Mouse (Mus musculus) activated CD4-positive, CD25-positive, alpha-beta regulatory T cell, adult 9 weeks (primary cell): ENCODE data around the gene Vmn2r45. TPM values are rescaled to one million over a fixed set of nuclear protein-coding genes. Genes with fewer than 3 reads are reported as not detected.

Source experiments
- polyA plus RNA-seq: library from polyadenylated mRNA; unstranded; fragments of 100-300 nt; shearing (Covaris generic); gene quantifications from one replicate; pipeline ENCODE4 v1.2.1, GENCODE M21; 2017

Vmn2r45 gene
- not detected for polyA plus RNA-seq

GRCm38 (mm10) chr7:8488975-8489374 lies at the start of gene Vmn2r45:
Vmn2r45 (minus strand) TSS chr7:8489075.

Other genes starting within 250 kb of the Vmn2r45 start
- gene Vmn2r43, start 228.5 kb downstream of the Vmn2r45 start, polyA plus RNA-seq = not detected
- not detected for gene Vmn2r44, start 105.7 kb downstream of the Vmn2r45 start, polyA plus RNA-seq